Mouse (Mus musculus): ENCODE data around the gene Spns3. TPM values are rescaled to one million over a fixed set of nuclear protein-coding genes. Genes with fewer than 3 reads are reported as not detected.

Gene Spns3
- polyA plus RNA-seq, 1 experiment, result 8.5 TPM

DNA sequence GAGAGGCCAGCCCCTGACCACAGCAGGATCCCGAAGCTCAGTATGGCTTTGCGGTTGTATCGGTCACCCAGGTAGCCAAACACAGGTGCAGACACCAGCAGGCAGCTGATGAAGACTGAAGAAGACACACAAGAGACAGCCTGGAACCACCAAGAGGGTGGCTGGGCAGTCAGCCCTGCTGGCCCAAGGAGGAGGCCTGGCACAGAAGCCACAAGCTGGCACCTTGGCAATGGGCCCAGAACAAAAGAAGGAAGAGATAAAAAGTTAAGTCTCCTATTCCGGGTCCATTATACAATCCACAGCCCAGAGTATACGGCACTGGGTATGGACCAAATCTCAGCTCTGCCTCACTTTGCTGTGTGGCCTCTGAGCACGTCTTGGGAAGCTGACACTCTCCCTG, 9.9 kb downstream of the Spns3 start:
- WGBS, result 48% methylated on average over 6 of the region's 6 CpGs
- TF ChIP-seq POLR2A (IDR thresholded peaks at IDR 0.05; ENCODE audit: low read depth, low read length) (no peak), CTCF (IDR thresholded peaks at IDR 0.05; ENCODE audit: extremely low read depth, insufficient read length, insufficient replicate concordance, low read depth, low read length) (no peak)
- peaks cover 23% of the 10 kb centered on the region for H3K4me1 ChIP-seq (ENCODE audit: control insufficient read depth, insufficient read depth, insufficient read length, low read length)

DNA sequence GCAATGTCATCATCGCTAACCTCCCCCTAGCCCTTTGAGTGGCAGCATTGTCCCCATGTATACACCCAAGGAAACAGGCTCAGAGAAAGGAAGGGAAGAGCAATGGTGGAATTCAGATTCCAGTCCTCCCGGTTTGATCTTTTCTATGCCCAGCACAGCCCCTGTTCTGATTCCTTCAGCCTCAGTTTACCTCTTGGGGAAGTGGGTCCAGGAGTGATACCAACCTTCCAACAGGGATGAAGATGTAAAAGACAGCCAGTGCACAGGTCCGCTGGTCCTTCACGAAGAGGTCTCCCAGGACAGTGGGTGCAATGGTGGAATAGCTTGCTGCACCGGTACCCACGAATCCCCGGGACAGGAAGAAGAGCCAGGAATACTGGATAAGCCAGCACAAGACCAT, 11.5 kb downstream of the Spns3 start:
- TF ChIP-seq POLR2A (IDR thresholded peaks at IDR 0.05; ENCODE audit: low read depth, low read length), result no peak
- TF ChIP-seq CTCF (IDR thresholded peaks at IDR 0.05; ENCODE audit: extremely low read depth, insufficient read length, insufficient replicate concordance, low read depth, low read length), result no peak
- WGBS, result 94% methylated on average over 7 of the region's 7 CpGs
- Histone ChIP-seq H3K4me3 (ENCODE audit: low read depth, low read length) (no peak overlapping the region), H3K36me3 (ENCODE audit: control insufficient read depth, insufficient read depth, low read length) (no peaks in the 10 kb centered on the region), H3K27ac (ENCODE audit: insufficient read depth, low read depth, low read length) (no peak overlapping the region), H3K4me1 (ENCODE audit: control insufficient read depth, insufficient read depth, insufficient read length, low read length) (peaks cover 23% of the 10 kb centered on the region), H3K27me3 (ENCODE audit: control insufficient read depth, insufficient read depth, low read length) (no peaks in the 10 kb centered on the region)

More for the DNA sequence above, 9.9 kb downstream of the Spns3 start:
- H3K4me3 ChIP-seq (ENCODE audit: low read depth, low read length), result no peak overlapping the region
- H3K27me3 ChIP-seq (ENCODE audit: control insufficient read depth, insufficient read depth, low read length), result no peaks in the 10 kb centered on the region
- H3K27ac ChIP-seq (ENCODE audit: insufficient read depth, low read depth, low read length), result no peak overlapping the region
- H3K36me3 ChIP-seq (ENCODE audit: control insufficient read depth, insufficient read depth, low read length), result no peaks in the 10 kb centered on the region

DNA sequence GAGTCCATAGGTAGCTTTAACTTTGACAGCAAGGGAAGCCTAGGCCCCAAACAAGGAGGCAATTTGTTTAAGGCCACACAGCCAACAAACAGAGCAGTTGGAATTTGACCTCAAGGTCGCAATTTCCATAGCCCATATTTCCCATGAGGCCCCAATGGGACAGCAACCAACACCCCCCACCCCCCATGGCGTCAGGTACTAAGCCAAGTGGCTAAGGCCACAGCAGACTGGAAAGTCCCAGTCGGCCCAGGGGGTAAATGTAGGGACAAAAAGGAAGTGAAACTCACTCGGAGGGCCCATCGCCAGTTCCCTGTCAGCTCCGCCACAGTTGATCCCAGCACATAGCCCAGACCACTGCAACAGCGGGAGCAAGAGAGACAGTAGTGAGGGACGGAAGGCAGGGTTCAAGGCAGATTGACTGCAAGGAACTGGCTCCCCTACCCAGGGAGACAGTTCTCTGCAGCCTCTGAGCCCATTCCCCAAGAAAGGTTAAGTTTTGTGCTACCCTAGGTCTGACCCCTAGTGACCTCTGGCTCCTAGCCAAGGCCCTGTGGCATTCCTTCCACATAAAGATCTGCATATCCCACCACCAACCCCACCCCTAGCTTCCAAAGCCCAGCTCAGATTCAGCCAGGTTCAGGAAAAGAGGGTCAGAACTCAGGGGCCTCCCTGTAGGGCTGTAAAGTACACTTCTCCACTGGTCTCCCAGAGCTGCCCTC, 12.1 kb downstream of the Spns3 start:
- Histone ChIP-seq H3K4me3 (ENCODE audit: low read depth, low read length) (no peak overlapping the region), H3K27me3 (ENCODE audit: control insufficient read depth, insufficient read depth, low read length) (no peaks in the 10 kb centered on the region), H3K36me3 (ENCODE audit: control insufficient read depth, insufficient read depth, low read length) (no peaks in the 10 kb centered on the region), H3K27ac (ENCODE audit: insufficient read depth, low read depth, low read length) (no peak overlapping the region), H3K4me1 (ENCODE audit: control insufficient read depth, insufficient read depth, insufficient read length, low read length) (peaks cover 23% of the 10 kb centered on the region)
- TF ChIP-seq CTCF (IDR thresholded peaks at IDR 0.05; ENCODE audit: extremely low read depth, insufficient read length, insufficient replicate concordance, low read depth, low read length) (no peak), POLR2A (IDR thresholded peaks at IDR 0.05; ENCODE audit: low read depth, low read length) (no peak)
- 22% methylated on average over 8 of the region's 8 CpGs for WGBS

DNA sequence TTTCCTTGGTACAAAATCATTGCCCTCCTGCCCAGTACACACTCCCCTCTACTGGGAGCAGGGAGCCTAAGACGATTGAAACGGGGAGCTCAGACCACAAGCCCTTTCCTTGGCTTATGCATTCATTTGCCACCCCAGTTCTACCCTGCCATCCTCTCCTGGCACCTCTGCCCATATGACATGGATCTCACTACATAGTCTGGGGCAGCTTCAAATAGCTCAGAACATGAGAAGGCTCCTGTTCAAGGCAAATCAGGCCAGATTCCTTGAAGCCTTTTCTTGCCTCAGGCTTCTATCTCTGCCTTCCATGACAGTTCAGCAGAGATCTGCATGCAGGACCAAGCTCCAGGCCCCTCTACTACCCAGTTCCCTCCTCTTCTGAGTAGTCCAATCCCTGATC, 12.8 kb downstream of the Spns3 start:
- H3K36me3 ChIP-seq (ENCODE audit: control insufficient read depth, insufficient read depth, low read length), result no peaks in the 10 kb centered on the region
- peaks cover 23% of the 10 kb centered on the region for H3K4me1 ChIP-seq (ENCODE audit: control insufficient read depth, insufficient read depth, insufficient read length, low read length)
- 90% methylated on average over 2 of the region's 2 CpGs for WGBS
- TF ChIP-seq POLR2A (IDR thresholded peaks at IDR 0.05; ENCODE audit: low read depth, low read length) (no peak), CTCF (IDR thresholded peaks at IDR 0.05; ENCODE audit: extremely low read depth, insufficient read length, insufficient replicate concordance, low read depth, low read length) (no peak)
- no peaks in the 10 kb centered on the region for H3K27me3 ChIP-seq (ENCODE audit: control insufficient read depth, insufficient read depth, low read length)
- no peak overlapping the region for H3K27ac ChIP-seq (ENCODE audit: insufficient read depth, low read depth, low read length)
- no peak overlapping the region for H3K4me3 ChIP-seq (ENCODE audit: low read depth, low read length)

DNA sequence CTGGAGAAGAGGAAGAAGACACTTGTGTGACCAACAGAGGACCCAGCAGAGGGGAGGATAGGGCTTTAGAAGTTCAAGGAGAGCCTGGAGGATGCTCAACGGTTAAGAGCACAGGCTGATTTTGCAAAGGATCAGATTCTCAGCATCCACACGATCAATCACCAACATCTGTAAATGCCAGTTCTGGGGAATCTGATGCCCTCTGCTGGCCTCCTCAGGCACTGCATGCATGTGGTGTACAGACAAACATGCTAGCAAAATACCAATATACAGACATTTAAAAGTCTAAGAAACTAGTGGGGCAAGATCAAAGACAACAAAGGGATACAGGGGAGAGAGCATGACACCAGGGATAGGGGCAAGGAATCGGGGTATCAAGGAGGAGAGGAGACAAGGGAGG, 14.8 kb downstream of the Spns3 start:
- Histone ChIP-seq H3K27me3 (ENCODE audit: control insufficient read depth, insufficient read depth, low read length) (no peaks in the 10 kb centered on the region), H3K4me3 (ENCODE audit: low read depth, low read length) (no peak overlapping the region), H3K36me3 (ENCODE audit: control insufficient read depth, insufficient read depth, low read length) (no peaks in the 10 kb centered on the region), H3K4me1 (ENCODE audit: control insufficient read depth, insufficient read depth, insufficient read length, low read length) (peaks cover 16% of the 10 kb centered on the region), H3K27ac (ENCODE audit: insufficient read depth, low read depth, low read length) (no peak overlapping the region)
- TF ChIP-seq CTCF (IDR thresholded peaks at IDR 0.05; ENCODE audit: extremely low read depth, insufficient read length, insufficient replicate concordance, low read depth, low read length), result peak; percentile 60; the same call in 1 of the 2 replicates
- TF ChIP-seq POLR2A (IDR thresholded peaks at IDR 0.05; ENCODE audit: low read depth, low read length), result no peak
- 85% methylated on average over 3 of the region's 3 CpGs for WGBS

DNA sequence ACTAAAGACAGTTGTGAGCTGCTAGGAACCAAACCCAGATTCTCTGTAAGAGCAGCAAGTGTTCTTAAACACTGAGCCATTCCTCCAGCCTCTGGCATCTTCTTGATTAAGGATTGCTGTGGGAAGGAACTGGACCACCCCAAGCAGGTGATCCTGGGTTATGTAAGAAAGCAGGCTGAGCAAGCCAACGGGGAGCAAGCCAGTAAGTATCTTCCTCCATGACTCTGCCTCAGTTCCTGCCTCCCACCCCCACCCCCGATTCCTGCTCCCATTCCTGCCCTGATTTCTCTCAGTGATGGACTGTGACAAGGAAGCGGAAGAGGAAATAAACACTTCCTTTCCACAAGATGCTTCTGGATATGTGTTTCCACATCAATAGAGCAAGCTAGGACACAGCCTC, 17.4 kb downstream of the Spns3 start:
- Histone ChIP-seq H3K27ac (ENCODE audit: insufficient read depth, low read depth, low read length) (no peak overlapping the region), H3K27me3 (ENCODE audit: control insufficient read depth, insufficient read depth, low read length) (no peaks in the 10 kb centered on the region), H3K4me3 (ENCODE audit: low read depth, low read length) (no peak overlapping the region), H3K4me1 (ENCODE audit: control insufficient read depth, insufficient read depth, insufficient read length, low read length) (peaks cover 6% of the 10 kb centered on the region), H3K36me3 (ENCODE audit: control insufficient read depth, insufficient read depth, low read length) (no peaks in the 10 kb centered on the region)
- 84% methylated on average over 3 of the region's 3 CpGs for WGBS
- no peak for TF ChIP-seq CTCF (IDR thresholded peaks at IDR 0.05; ENCODE audit: extremely low read depth, insufficient read length, insufficient replicate concordance, low read depth, low read length)
- TF ChIP-seq POLR2A (IDR thresholded peaks at IDR 0.05; ENCODE audit: low read depth, low read length), result no peak

DNA sequence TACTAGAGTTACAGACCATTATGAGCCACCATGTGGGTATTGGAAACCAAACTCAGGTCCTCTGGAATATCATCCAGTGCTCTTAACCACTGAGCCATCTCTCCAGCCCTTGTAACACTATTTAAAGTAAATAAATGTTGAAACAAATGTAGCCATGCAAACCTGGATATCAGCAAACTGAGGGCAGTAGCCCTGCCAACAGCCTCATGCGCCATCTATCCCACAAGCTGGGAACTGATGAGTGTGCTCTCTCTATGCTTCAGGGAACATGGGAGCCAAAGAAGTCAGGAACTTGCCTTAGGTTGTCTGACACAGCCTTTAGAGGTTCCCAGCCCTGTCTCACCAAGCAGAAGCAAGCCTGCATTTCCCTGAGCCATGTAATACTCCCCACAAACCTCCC, 18.7 kb downstream of the Spns3 start:
- Histone ChIP-seq H3K36me3 (ENCODE audit: control insufficient read depth, insufficient read depth, low read length) (no peaks in the 10 kb centered on the region), H3K27me3 (ENCODE audit: control insufficient read depth, insufficient read depth, low read length) (no peaks in the 10 kb centered on the region), H3K4me3 (ENCODE audit: low read depth, low read length) (no peak overlapping the region), H3K4me1 (ENCODE audit: control insufficient read depth, insufficient read depth, insufficient read length, low read length) (no peaks in the 10 kb centered on the region), H3K27ac (ENCODE audit: insufficient read depth, low read depth, low read length) (no peak overlapping the region)
- 82% methylated on average over 1 of the region's 1 CpGs for WGBS
- TF ChIP-seq POLR2A (IDR thresholded peaks at IDR 0.05; ENCODE audit: low read depth, low read length) (no peak), CTCF (IDR thresholded peaks at IDR 0.05; ENCODE audit: extremely low read depth, insufficient read length, insufficient replicate concordance, low read depth, low read length) (peak; percentile 26; the same call in 1 of the 2 replicates)
